Mouse (Mus musculus): ENCODE data around the gene Ccl11. TPM values are rescaled to one million over a fixed set of nuclear protein-coding genes. Genes with fewer than 3 reads are reported as not detected.

Ccl11 gene
- polyA plus RNA-seq, 1 experiment from 2014 or later: 109 TPM

DNA sequence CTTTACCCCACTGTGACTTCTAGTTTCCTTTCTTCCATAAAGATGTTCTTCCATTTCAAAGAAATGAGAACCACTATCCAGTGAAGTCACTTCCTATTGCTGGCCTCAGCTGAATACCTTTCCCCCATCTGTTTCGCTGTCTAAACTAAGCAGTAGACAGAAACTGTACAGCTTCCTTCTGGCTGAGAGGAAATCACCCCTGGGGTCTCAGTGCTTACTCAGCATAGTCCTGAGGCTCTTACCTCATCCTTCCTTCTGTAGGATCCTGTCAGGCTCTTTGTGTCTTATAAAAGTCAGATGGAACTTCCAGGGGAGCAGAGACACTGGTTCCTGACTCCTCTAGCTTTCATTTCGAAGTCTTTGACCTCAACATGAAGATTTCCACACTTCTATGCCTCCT, 43.9 kb downstream of the Ccl11 start, which contains the start of gene Ccl12:
TSS of gene Ccl12 (plus strand) at position 317 of the 400 bp plus-strand sequence.
- Histone ChIP-seq H3K9ac (ENCODE audit: low read depth, low read length) (no peak within 1 kb of the TSS), H3K4me3 (ENCODE audit: low read length) (no peak within 1 kb of the TSS), H3K9me3 (ENCODE audit: control insufficient read depth, low read length) (no peaks in the 10 kb centered on the region), H3K4me2 (ENCODE audit: low read depth, low read length) (no peak within 1 kb of the TSS), H3K27ac (ENCODE audit: low read length) (peak within 1 kb of the TSS; percentile 51; the same call in 1 of the 2 replicates), H3K4me1 (ENCODE audit: control insufficient read depth, insufficient read depth, low read length) (no peaks in the 10 kb centered on the region), H3K27me3 (replicated peaks; ENCODE audit: control insufficient read depth, insufficient read depth, low read length) (no peaks in the 10 kb centered on the region), H3K36me3 (ENCODE audit: control insufficient read depth, insufficient read depth, low read length) (no peaks in the 10 kb centered on the region)
- no peak for ATAC-seq
- 74% methylated on average over 2 of the region's 2 CpGs for WGBS

GRCm38 (mm10) chr11:82109611-82110010, 52.0 kb downstream of the Ccl11 start:
- no peaks in the 10 kb centered on the region for H3K9me3 ChIP-seq (ENCODE audit: control insufficient read depth, low read length)
- H3K36me3 ChIP-seq (ENCODE audit: control insufficient read depth, insufficient read depth, low read length): no peaks in the 10 kb centered on the region
- no peak overlapping the region for H3K4me2 ChIP-seq (ENCODE audit: low read depth, low read length)
- H3K4me3 ChIP-seq (ENCODE audit: low read length): no peak overlapping the region
- H3K9ac ChIP-seq (ENCODE audit: low read depth, low read length): no peak overlapping the region
- no peak overlapping the region for H3K27ac ChIP-seq (ENCODE audit: low read length)
- H3K4me1 ChIP-seq (ENCODE audit: control insufficient read depth, insufficient read depth, low read length): no peaks in the 10 kb centered on the region
- no peak for ATAC-seq
- no peaks in the 10 kb centered on the region for H3K27me3 ChIP-seq (replicated peaks; ENCODE audit: control insufficient read depth, insufficient read depth, low read length)

- WGBS: 74% methylated on average over 6 of the region's 6 CpGs
- H3K4me3 ChIP-seq (ENCODE audit: low read length): no peak overlapping the region
- no peak overlapping the region for H3K4me2 ChIP-seq (ENCODE audit: low read depth, low read length)
- no peaks in the 10 kb centered on the region for H3K36me3 ChIP-seq (ENCODE audit: control insufficient read depth, insufficient read depth, low read length)
- H3K27me3 ChIP-seq (replicated peaks; ENCODE audit: control insufficient read depth, insufficient read depth, low read length): no peaks in the 10 kb centered on the region
- H3K4me1 ChIP-seq (ENCODE audit: control insufficient read depth, insufficient read depth, low read length): no peaks in the 10 kb centered on the region
- no peaks in the 10 kb centered on the region for H3K9me3 ChIP-seq (ENCODE audit: control insufficient read depth, low read length)
- H3K9ac ChIP-seq (ENCODE audit: low read depth, low read length): no peak overlapping the region
- no peak overlapping the region for H3K27ac ChIP-seq (ENCODE audit: low read length)
- ATAC-seq: no peak
Measured at GRCm38 (mm10) chr11:82110372-82111248, 53.0 kb downstream of the Ccl11 start.

Other genes with a start within 250 kb of the Ccl11 start
- gene 5530401A14Rik, start 197.2 kb upstream of the Ccl11 start, polyA plus RNA-seq (2015; fragmentation: Nextera tagmentation; extraction: Ambion mirVana): 0.05 TPM in 1 of 2 replicates, not detected in the other
- gene Asic2, start 89.4 kb upstream of the Ccl11 start, polyA plus RNA-seq (2015; fragmentation: Nextera tagmentation; extraction: Ambion mirVana): 0.15 and 0.16 TPM in 2 replicates
- 6.7 and 8.3 TPM in 2 replicates for gene Ccl2, start 22.3 kb upstream of the Ccl11 start, polyA plus RNA-seq (2015; fragmentation: Nextera tagmentation; extraction: Ambion mirVana)
- gene Gm17268, start 19.3 kb upstream of the Ccl11 start, polyA plus RNA-seq (2015; fragmentation: Nextera tagmentation; extraction: Ambion mirVana): not detected in 2 replicates
- 3.0 and 3.1 TPM in 2 replicates for gene Ccl7, start 12.1 kb upstream of the Ccl11 start, polyA plus RNA-seq (2015; fragmentation: Nextera tagmentation; extraction: Ambion mirVana)
- 1.4 and 2.7 TPM in 2 replicates for gene Ccl12, start 44.0 kb downstream of the Ccl11 start, polyA plus RNA-seq (2015; fragmentation: Nextera tagmentation; extraction: Ambion mirVana)
- gene Ccl8, start 57.4 kb downstream of the Ccl11 start, polyA plus RNA-seq (2015; fragmentation: Nextera tagmentation; extraction: Ambion mirVana): 0.40 TPM in 1 of 2 replicates, not detected in the other
- not detected in 2 replicates for gene Ccl1, start 247.9 kb downstream of the Ccl11 start, polyA plus RNA-seq (2015; fragmentation: Nextera tagmentation; extraction: Ambion mirVana)

Measured in intestine, embryonic 16.5 days (tissue).